Mouse (Mus musculus): ENCODE results near the gene Dact2. TPM values are rescaled to one million over a fixed set of nuclear protein-coding genes. Genes with fewer than 3 reads are reported as not detected.

Dact2 gene
- 0.92 and 1.1 TPM in 2 replicates for polyA plus RNA-seq (2016; fragmentation: Nextera tagmentation; extraction: Ambion mirVana)

DNA sequence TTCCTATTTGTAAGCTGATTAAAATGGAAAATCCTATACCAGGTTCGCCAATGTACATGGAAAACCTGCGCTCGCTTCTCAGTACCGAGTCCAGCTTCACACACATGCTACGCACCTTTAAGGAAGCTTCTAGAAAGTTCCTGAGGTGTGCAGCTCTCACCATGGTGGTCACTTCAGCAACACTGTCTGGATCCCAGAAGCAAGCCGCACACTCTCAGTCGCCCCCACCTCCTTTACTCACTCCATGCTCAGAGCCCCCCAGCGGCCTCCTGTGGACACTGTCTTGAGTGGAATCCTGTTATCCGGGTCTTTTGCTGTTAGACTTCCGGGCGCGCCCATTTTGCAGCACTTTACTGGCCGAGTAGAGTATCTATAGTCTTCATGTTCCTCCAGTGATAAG is at the start of gene Dact2:
Dact2 (minus strand) TSS at position 244 of the 400 bp plus-strand sequence.
- Histone ChIP-seq H3K27me3 (peaks cover 68% of the 10 kb centered on the region), H3K9me3 (no peaks in the 10 kb centered on the region), H3K36me3 (no peaks in the 10 kb centered on the region), H3K9ac (replicated peaks) (peak within 1 kb of the TSS; percentile 67), H3K4me3 (replicated peaks) (peak within 1 kb of the TSS; percentile 69), H3K4me1 (replicated peaks) (peaks cover 42% of the 10 kb centered on the region), H3K27ac (0 out of 2 replicates have a peak within 1 kb of the TSS, but pooled peaks have one; percentile 12), H3K4me2 (peak within 1 kb of the TSS; percentile 93)
- ATAC-seq (ENCODE audit: insufficient number of reproducible peaks, insufficient read depth, low FRiP score, low TSS enrichment, low read depth): no peak
- WGBS: 47% methylated on average over 13 of the region's 13 CpGs

DNA sequence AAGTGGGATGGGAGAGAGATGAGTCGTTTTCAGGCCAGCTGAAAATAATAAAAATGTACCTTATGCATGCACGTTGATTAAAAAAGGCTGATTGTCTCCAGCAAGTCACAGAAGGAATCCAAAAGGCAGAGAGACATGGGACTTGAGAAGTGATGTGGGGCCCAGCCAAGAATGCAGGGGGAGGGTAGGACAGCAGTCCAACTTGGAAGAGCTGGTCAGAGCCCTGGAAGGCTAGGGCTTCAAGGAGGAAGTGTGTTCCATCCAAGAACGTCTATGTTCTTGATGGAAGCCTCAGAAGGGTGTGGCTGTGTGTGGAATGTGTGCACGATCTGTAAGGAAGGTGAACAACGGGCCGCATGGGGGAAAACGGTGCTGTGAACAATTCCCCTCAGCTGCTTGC is 48.4 kb upstream of the Dact2 start:
- Histone ChIP-seq H3K4me3 (replicated peaks) (no peak overlapping the region), H3K4me1 (replicated peaks) (peaks cover 3% of the 10 kb centered on the region; the same call in 1 of the 2 replicates), H3K27me3 (peaks cover 7% of the 10 kb centered on the region), H3K9me3 (no peaks in the 10 kb centered on the region), H3K9ac (replicated peaks) (no peak overlapping the region), H3K27ac (no peak overlapping the region), H3K36me3 (no peaks in the 10 kb centered on the region), H3K4me2 (no peak overlapping the region)
- 69% methylated on average over 7 of the region's 7 CpGs for WGBS
- no peak for ATAC-seq (ENCODE audit: insufficient number of reproducible peaks, insufficient read depth, low FRiP score, low TSS enrichment, low read depth)

GRCm38 (mm10) chr17:14250401-14250800 is 46.3 kb upstream of the Dact2 start:
- H3K27me3 ChIP-seq: peaks cover 7% of the 10 kb centered on the region
- H3K4me3 ChIP-seq (replicated peaks): no peak overlapping the region
- no peaks in the 10 kb centered on the region for H3K9me3 ChIP-seq
- no peak for ATAC-seq (ENCODE audit: insufficient number of reproducible peaks, insufficient read depth, low FRiP score, low TSS enrichment, low read depth)
- peaks cover 3% of the 10 kb centered on the region; the same call in 1 of the 2 replicates for H3K4me1 ChIP-seq (replicated peaks)
- WGBS: 74% methylated on average over 8 of the region's 8 CpGs
- no peaks in the 10 kb centered on the region for H3K36me3 ChIP-seq
- H3K27ac ChIP-seq: no peak overlapping the region
- H3K4me2 ChIP-seq: no peak overlapping the region
- no peak overlapping the region for H3K9ac ChIP-seq (replicated peaks)

GRCm38 (mm10) chr17:14249595-14249994 is 45.5 kb upstream of the Dact2 start:
- WGBS: 44% methylated on average over 4 of the region's 4 CpGs
- peaks cover 3% of the 10 kb centered on the region; the same call in 1 of the 2 replicates for H3K4me1 ChIP-seq (replicated peaks)
- no peak overlapping the region for H3K27ac ChIP-seq
- no peaks in the 10 kb centered on the region for H3K9me3 ChIP-seq
- H3K9ac ChIP-seq (replicated peaks): no peak overlapping the region
- peaks cover 7% of the 10 kb centered on the region for H3K27me3 ChIP-seq
- H3K4me2 ChIP-seq: no peak overlapping the region
- no peaks in the 10 kb centered on the region for H3K36me3 ChIP-seq
- no peak for ATAC-seq (ENCODE audit: insufficient number of reproducible peaks, insufficient read depth, low FRiP score, low TSS enrichment, low read depth)
- no peak overlapping the region for H3K4me3 ChIP-seq (replicated peaks)

DNA sequence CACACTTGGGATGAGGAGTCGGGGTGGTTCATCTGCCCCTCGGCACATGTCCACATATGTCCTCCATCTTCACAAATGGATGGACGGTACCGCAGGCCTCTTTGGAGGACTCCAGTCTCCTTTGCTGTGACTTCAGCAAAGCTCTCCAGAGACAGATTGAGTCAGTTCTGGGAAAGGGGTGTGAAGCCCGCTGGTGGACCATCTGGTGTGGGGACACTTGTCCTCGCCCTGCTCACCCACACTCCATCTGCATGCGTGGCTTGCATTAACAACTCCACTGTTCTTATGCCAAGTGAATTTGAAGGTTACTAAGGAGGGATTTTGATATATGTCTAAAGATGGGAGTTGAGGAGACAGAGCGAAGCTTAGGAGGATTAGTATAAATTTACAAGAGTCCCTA is 43.8 kb upstream of the Dact2 start:
- Histone ChIP-seq H3K9me3 (no peaks in the 10 kb centered on the region), H3K4me2 (no peak overlapping the region), H3K36me3 (no peaks in the 10 kb centered on the region), H3K9ac (replicated peaks) (no peak overlapping the region), H3K27me3 (peaks cover 11% of the 10 kb centered on the region), H3K4me1 (replicated peaks) (peaks cover 3% of the 10 kb centered on the region; the same call in 1 of the 2 replicates), H3K4me3 (replicated peaks) (no peak overlapping the region), H3K27ac (no peak overlapping the region)
- ATAC-seq (ENCODE audit: insufficient number of reproducible peaks, insufficient read depth, low FRiP score, low TSS enrichment, low read depth): no peak
- WGBS: 86% methylated on average over 8 of the region's 8 CpGs

DNA sequence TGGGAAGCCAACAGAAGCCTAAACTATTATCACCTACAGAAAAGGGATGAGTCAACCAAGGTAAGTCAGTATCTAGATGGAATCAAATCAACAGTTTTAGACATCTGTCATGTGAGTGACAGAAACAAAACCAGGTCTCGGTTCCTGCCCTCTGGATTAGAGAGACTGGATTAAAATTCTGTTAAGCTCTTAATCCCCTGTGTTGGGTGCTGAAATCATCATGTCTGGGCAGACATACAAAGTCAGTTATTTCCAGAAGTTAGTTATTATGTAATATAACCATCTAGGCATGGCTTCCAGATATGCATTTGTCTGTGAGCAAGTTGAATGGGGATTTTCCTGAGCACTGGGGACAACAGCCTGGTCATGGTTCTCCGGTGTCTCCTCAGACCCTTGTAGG is 42.2 kb upstream of the Dact2 start:
- Histone ChIP-seq H3K9me3 (no peaks in the 10 kb centered on the region), H3K4me1 (replicated peaks) (0 out of 2 replicates have a peak, but pooled peaks cover 3% of the 10 kb centered on the region), H3K4me3 (replicated peaks) (no peak overlapping the region), H3K27ac (no peak overlapping the region), H3K27me3 (peaks cover 10% of the 10 kb centered on the region; the same call in 1 of the 2 replicates), H3K4me2 (no peak overlapping the region), H3K9ac (replicated peaks) (no peak overlapping the region), H3K36me3 (no peaks in the 10 kb centered on the region)
- 88% methylated on average over 2 of the region's 2 CpGs for WGBS
- ATAC-seq (ENCODE audit: insufficient number of reproducible peaks, insufficient read depth, low FRiP score, low TSS enrichment, low read depth): no peak

DNA sequence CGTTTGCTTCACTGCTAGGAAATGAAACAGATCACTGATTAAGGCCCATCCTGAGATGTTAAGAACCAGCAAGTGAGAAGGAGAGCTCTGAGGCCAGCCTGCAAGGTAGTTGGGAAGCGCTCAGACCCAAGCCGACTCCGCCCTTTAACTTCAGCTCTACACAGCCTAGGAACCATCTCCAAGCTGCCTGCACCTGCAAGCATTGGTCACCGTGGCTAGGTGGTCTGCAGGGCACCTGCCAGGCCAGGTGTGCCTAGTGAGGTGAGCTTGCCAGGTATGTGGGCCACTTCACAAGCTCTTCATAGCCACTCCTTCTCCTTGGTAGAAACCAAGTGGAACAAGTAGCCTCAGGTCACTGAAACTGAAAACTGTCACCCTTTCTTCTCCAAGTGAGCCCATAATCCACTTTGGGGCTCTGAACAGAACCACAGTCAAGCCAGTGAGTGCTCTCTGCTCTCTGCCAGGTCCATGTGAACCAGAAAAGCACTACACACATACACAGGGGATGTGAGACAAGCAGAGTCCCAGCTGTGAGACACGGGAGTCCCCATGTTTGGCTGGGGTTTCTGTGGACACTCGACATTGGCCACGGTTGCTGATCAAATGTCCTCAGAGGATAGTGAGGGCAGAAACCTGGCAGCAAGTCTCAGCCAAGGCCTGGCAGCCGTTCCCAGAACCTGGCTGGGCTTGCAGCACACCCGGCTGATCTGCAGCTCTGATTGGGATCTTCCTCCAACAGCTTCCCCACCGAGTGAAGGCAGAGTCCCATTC is 40.3 kb upstream of the Dact2 start:
- no peak for ATAC-seq (ENCODE audit: insufficient number of reproducible peaks, insufficient read depth, low FRiP score, low TSS enrichment, low read depth)
- H3K36me3 ChIP-seq: no peaks in the 10 kb centered on the region
- WGBS: 68% methylated on average over 11 of the region's 11 CpGs
- no peak overlapping the region for H3K9ac ChIP-seq (replicated peaks)
- 0 out of 2 replicates have a peak, but pooled peaks cover 4% of the 10 kb centered on the region for H3K4me1 ChIP-seq (replicated peaks)
- H3K27ac ChIP-seq: no peak overlapping the region
- H3K9me3 ChIP-seq: no peaks in the 10 kb centered on the region
- H3K27me3 ChIP-seq: peaks cover 7% of the 10 kb centered on the region; the same call in 1 of the 2 replicates
- H3K4me3 ChIP-seq (replicated peaks): no peak overlapping the region
- H3K4me2 ChIP-seq: no peak overlapping the region

- no peaks in the 10 kb centered on the region for H3K9me3 ChIP-seq
- WGBS: 89% methylated on average over 8 of the region's 8 CpGs
Measured at GRCm38 (mm10) chr17:14242634-14243033, 38.5 kb upstream of the Dact2 start.

DNA sequence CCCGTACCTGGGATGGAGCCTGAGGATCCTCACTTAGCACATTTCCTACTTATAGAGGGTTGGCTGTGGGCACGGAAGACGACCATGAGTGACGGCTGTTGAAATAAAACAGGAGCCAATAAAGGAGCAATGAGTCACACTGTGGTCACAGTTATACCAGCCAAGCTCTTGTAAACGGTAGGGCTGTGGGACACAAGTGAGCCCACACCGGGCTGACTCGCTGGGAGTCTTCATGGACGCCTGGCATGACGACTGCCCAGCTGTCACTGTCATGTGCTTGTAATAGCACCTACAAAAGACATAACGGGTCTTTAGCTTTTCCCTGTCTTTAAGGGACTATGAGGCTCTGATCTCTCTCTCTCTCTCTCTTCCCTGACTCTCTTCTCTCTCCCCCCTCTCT is 35.9 kb upstream of the Dact2 start:
- whole genome bisulfite sequencing: 55% methylated on average over 10 of the region's 10 CpGs
- H3K27me3 ChIP-seq: peaks cover 20% of the 10 kb centered on the region
- no peak overlapping the region for H3K9ac ChIP-seq (replicated peaks)
- H3K27ac ChIP-seq: no peak overlapping the region
- H3K4me3 ChIP-seq (replicated peaks): no peak overlapping the region
- H3K36me3 ChIP-seq: no peaks in the 10 kb centered on the region
- ATAC-seq (ENCODE audit: insufficient number of reproducible peaks, insufficient read depth, low FRiP score, low TSS enrichment, low read depth): no peak
- no peak overlapping the region for H3K4me2 ChIP-seq
- H3K9me3 ChIP-seq: no peaks in the 10 kb centered on the region
- peaks cover 21% of the 10 kb centered on the region for H3K4me1 ChIP-seq (replicated peaks)

More at GRCm38 (mm10) chr17:14242634-14243033, 38.5 kb upstream of the Dact2 start:
- Histone ChIP-seq H3K4me1 (replicated peaks) (peaks cover 7% of the 10 kb centered on the region), H3K36me3 (no peaks in the 10 kb centered on the region), H3K9ac (replicated peaks) (no peak overlapping the region), H3K27me3 (peaks cover 14% of the 10 kb centered on the region; the same call in 1 of the 2 replicates), H3K4me3 (replicated peaks) (no peak overlapping the region), H3K27ac (no peak overlapping the region), H3K4me2 (no peak overlapping the region)
- ATAC-seq (ENCODE audit: insufficient number of reproducible peaks, insufficient read depth, low FRiP score, low TSS enrichment, low read depth): no peak

DNA sequence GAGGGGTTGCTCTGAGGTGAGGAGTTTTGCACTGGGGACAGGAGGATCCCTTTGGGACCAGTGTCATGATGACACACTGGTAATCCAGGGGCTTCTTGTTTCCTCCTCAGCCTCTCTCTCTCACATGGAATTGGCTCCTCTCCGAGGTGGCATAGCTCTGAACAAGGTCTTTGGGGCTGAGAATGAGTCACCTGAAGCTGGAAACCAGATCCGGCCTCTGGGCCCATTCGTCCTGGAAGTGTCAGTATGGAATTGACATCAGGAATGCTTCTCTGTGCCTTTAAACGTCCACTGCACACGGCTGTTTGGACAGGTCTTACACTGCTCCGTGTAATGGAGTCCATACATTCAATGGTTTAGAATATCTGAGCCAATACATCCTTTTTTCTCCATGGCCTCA is 33.0 kb upstream of the Dact2 start:
- 42% methylated on average over 6 of the region's 6 CpGs for WGBS
- H3K9ac ChIP-seq (replicated peaks): no peak overlapping the region
- no peak for ATAC-seq (ENCODE audit: insufficient number of reproducible peaks, insufficient read depth, low FRiP score, low TSS enrichment, low read depth)
- peaks cover 16% of the 10 kb centered on the region for H3K27me3 ChIP-seq
- H3K4me2 ChIP-seq: no peak overlapping the region
- H3K27ac ChIP-seq: no peak overlapping the region
- H3K4me3 ChIP-seq (replicated peaks): no peak overlapping the region
- peaks cover 28% of the 10 kb centered on the region for H3K4me1 ChIP-seq (replicated peaks)
- H3K36me3 ChIP-seq: no peaks in the 10 kb centered on the region
- H3K9me3 ChIP-seq: no peaks in the 10 kb centered on the region

DNA sequence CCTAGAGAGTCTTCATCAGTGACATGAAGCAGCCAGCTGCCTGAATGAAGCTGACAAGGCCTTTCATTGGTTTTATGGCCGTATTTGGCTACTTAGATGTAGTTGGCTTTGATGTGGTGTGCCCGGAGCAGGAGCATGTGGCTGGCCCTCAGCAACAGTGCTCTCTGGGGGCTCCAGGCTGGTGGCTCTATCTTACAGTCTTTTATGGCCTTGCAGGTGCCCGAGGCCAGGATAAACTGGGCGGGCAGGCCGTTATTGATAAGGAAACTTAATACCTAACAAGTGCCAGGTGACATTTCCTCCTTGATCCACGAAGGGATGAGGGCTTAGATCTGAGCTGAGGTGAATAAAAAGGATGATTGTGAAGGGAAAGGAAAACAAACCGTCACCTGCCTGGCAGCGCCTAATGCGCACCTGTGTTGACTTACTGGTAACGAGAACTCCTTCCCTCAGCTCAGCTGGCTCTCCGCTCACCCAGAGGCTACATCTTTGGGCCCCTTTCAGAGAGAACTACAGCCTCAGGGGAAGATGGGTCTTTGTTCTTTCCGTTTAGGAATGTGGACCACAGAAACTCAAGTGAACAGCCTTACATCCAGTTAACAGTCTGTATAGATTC is 30.8 kb upstream of the Dact2 start:
- no peak for ATAC-seq (ENCODE audit: insufficient number of reproducible peaks, insufficient read depth, low FRiP score, low TSS enrichment, low read depth)

More for the DNA sequence above, 30.8 kb upstream of the Dact2 start:
- H3K4me3 ChIP-seq (replicated peaks): no peak overlapping the region
- peaks cover 16% of the 10 kb centered on the region for H3K27me3 ChIP-seq
- H3K9me3 ChIP-seq: no peaks in the 10 kb centered on the region
- H3K4me2 ChIP-seq: no peak overlapping the region
- H3K4me1 ChIP-seq (replicated peaks): peaks cover 42% of the 10 kb centered on the region
- 34% methylated on average over 12 of the region's 12 CpGs for WGBS
- no peaks in the 10 kb centered on the region for H3K36me3 ChIP-seq
- no peak overlapping the region for H3K27ac ChIP-seq
- H3K9ac ChIP-seq (replicated peaks): no peak overlapping the region
